Mouse (Mus musculus): Measurements from ENCODE around the gene Dohh.
A peak's percentile ranks its signal among the peaks of the same experiment; 100 is the strongest.

The Dohh gene

GRCm38 (mm10) chr10:81382039-81382438 lies 2.2 kb upstream of the Dohh start:
- no peak for DNase-seq (ENCODE audit: low read depth, low spot score)

DNA sequence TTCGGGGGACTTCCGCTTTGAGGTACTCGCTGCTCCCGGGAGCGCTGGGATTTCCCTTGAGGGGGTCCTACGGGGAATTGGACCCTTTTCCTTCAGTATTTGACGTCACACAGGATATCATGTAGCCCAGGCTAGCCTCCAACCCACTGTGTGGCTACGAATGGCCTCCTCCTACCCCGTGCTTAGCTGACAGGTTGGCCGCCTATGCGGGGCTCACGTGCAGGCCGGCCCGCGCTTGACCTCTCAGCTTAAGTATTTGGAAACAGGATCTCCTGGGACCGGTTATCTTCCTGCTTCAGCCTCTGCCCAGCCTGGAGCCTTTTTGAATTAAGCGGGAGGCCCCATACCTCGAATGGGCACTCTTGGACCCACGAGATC lies 366 bp downstream of the Dohh start:
- DNase-seq (ENCODE audit: low read depth, low spot score) = no peak

- DNase-seq (ENCODE audit: low read depth, low spot score) = no peak
Measured at GRCm38 (mm10) chr10:81385603-81386306, 1.5 kb downstream of the Dohh start.

- DNase-seq (ENCODE audit: low read depth, low spot score) = no peak
Measured at GRCm38 (mm10) chr10:81387716-81388115, 3.5 kb downstream of the Dohh start.

- no peak for DNase-seq (ENCODE audit: low read depth, low spot score)
Measured at GRCm38 (mm10) chr10:81388505-81389055, 4.4 kb downstream of the Dohh start, which contains the start of gene Gm48552. Gene Gm48552, plus strand, starts transcription at chr10:81389005.

GRCm38 (mm10) chr10:81389373-81389772 lies 5.1 kb downstream of the Dohh start:
- DNase-seq (ENCODE audit: low read depth, low spot score) = no peak

- peak; percentile 65 for DNase-seq (ENCODE audit: low read depth, low spot score)
Measured at GRCm38 (mm10) chr10:81389801-81390677, 5.8 kb downstream of the Dohh start.

DNA sequence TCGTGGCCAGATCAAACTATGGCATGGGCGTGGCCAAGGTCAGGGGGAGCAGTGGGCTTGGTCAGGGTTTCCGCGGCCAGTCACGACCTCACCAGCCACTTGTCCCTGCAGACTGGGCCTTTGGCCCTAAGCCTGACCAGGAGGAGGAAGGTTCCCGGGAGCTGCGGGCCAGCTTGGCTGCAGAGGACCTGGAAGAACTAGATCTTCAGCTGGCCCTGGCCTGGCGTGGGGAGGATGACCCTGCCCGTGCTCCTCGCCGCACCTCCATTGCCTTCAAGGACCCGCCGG lies 6.4 kb downstream of the Dohh start:
- DNase-seq (ENCODE audit: low read depth, low spot score) = no peak

GRCm38 (mm10) chr10:81392270-81392669 lies 8.0 kb downstream of the Dohh start:
- no peak for DNase-seq (ENCODE audit: low read depth, low spot score)

- DNase-seq (ENCODE audit: low read depth, low spot score) = no peak
Measured at GRCm38 (mm10) chr10:81392781-81393185, 8.6 kb downstream of the Dohh start, which contains the start of gene Smim24. Gene Smim24, plus strand, starts transcription at chr10:81393051.

- no peak for DNase-seq (ENCODE audit: low read depth, low spot score)
Measured at GRCm38 (mm10) chr10:81393456-81394063, 9.3 kb downstream of the Dohh start.

DNA sequence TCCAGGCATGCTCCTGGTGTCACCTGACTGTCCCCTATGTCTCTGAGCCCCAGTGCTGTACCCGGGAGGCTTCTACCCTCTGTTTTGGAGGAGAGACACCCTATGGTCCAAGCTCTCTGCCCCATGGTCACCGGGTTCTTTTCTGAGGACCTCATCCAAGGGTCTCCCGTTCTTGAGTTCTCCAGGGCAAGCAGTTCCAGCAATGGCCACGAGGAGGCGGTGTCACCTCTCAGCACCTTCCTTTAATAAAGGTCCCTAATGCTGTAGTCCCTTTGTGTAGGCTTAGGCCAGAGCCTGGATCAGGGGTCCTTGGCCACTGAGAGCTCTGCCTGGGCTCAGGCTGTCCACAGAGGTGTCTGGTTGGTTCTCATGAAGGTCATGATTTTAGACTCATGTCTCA lies 10.9 kb downstream of the Dohh start:
- DNase-seq (ENCODE audit: low read depth, low spot score) = peak; percentile 71

- no peak for DNase-seq (ENCODE audit: low read depth, low spot score)
Measured at GRCm38 (mm10) chr10:81395865-81396264, 11.6 kb downstream of the Dohh start.

DNA sequence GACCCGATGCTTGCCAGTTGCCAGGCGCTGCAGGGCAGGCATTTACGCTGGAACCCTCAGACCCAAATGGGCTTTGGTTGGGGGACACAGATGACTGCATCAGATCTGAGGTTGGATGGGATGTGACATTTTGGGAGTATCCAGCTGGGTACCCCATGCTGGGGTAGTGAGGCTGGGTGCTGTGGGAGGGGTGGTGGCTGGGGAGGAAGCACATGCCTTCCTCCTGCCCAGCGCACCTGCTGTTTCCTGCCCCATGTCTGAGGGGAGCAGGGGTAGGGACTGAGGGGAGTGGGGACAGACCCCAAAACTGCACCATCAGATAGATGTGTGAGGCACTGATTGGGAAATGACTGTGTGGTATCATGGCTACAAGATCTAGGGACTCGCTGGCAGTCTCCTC lies 12.5 kb downstream of the Dohh start:
- DNase-seq (ENCODE audit: low read depth, low spot score) = no peak

- DNase-seq (ENCODE audit: low read depth, low spot score) = no peak
Measured at GRCm38 (mm10) chr10:81399296-81399695, 15.1 kb downstream of the Dohh start.

- no peak for DNase-seq (ENCODE audit: low read depth, low spot score)
Measured at GRCm38 (mm10) chr10:81399798-81400308, 15.6 kb downstream of the Dohh start.

GRCm38 (mm10) chr10:81400371-81401204 lies 16.4 kb downstream of the Dohh start:
- peak; percentile 94 for DNase-seq (ENCODE audit: low read depth, low spot score)

DNA sequence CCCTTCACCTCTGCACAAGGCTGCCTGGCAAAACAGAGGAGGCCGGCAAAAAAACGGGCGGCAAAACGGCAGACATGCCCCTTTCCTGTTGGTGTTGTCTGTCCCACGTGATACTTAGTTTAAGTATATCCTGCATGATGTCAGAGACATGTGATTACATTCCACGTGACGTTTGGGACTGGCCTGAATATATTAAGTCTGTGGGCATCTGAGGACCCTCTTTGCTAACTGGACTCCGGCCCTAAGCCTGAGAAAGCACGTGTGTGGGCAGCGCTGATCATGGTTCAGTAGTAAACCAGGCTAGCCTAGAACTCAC lies 16.9 kb downstream of the Dohh start:
- DNase-seq (ENCODE audit: low read depth, low spot score) = peak; percentile 55

- peak; percentile 73 for DNase-seq (ENCODE audit: low read depth, low spot score)
Measured at GRCm38 (mm10) chr10:81401521-81402226, 17.4 kb downstream of the Dohh start.

GRCm38 (mm10) chr10:81402227-81402765 lies 18.1 kb downstream of the Dohh start:
- peak; percentile 57 for DNase-seq (ENCODE audit: low read depth, low spot score)
